Mouse (Mus musculus): ENCODE results near the gene Tnrc18. TPM values are rescaled to one million over a fixed set of nuclear protein-coding genes. Genes with fewer than 3 reads are reported as not detected.

Tnrc18 gene
- polyA plus RNA-seq, 1 experiment from 2014 or later = 44.0 TPM

GRCm38 (mm10) chr5:142826131-142826530 lies 8.7 kb upstream of the Tnrc18 start:
- no peaks in the 10 kb centered on the region for H3K9me3 ChIP-seq (ENCODE audit: control insufficient read depth, low read length)
- 85% methylated on average over 4 of the region's 4 CpGs for WGBS
- DNase-seq (ENCODE audit: low spot score) (no peak), ATAC-seq (ENCODE audit: low FRiP score) (no peak)
- H3K27ac ChIP-seq (ENCODE audit: low read depth, low read length) = no peak overlapping the region
- no peaks in the 10 kb centered on the region for H3K36me3 ChIP-seq (ENCODE audit: control insufficient read depth, insufficient read depth, low read length)
- no peaks in the 10 kb centered on the region for H3K27me3 ChIP-seq (ENCODE audit: control insufficient read depth, insufficient read depth, low read length)
- H3K4me2 ChIP-seq (replicated peaks; ENCODE audit: low read depth, low read length) = no peak overlapping the region
- no peak overlapping the region for H3K4me3 ChIP-seq (ENCODE audit: low read depth, low read length)
- H3K9ac ChIP-seq (ENCODE audit: low read depth, low read length) = no peak overlapping the region
- peaks cover 17% of the 10 kb centered on the region for H3K4me1 ChIP-seq (replicated peaks; ENCODE audit: control insufficient read depth, insufficient read depth, low read length)

- Histone ChIP-seq H3K9me3 (ENCODE audit: control insufficient read depth, low read length) (no peaks in the 10 kb centered on the region), H3K27ac (ENCODE audit: low read depth, low read length) (no peak overlapping the region), H3K27me3 (ENCODE audit: control insufficient read depth, insufficient read depth, low read length) (no peaks in the 10 kb centered on the region), H3K9ac (ENCODE audit: low read depth, low read length) (no peak overlapping the region), H3K36me3 (ENCODE audit: control insufficient read depth, insufficient read depth, low read length) (no peaks in the 10 kb centered on the region), H3K4me3 (ENCODE audit: low read depth, low read length) (no peak overlapping the region), H3K4me1 (replicated peaks; ENCODE audit: control insufficient read depth, insufficient read depth, low read length) (peaks cover 17% of the 10 kb centered on the region), H3K4me2 (replicated peaks; ENCODE audit: low read depth, low read length) (no peak overlapping the region)
- 69% methylated on average over 5 of the region's 5 CpGs for whole genome bisulfite sequencing
- ATAC-seq (ENCODE audit: low FRiP score) (no peak), DNase-seq (ENCODE audit: low spot score) (no peak)
These were observed 8.2 kb upstream of the Tnrc18 start for GRCm38 (mm10) chr5:142825665-142826064.

- no peaks in the 10 kb centered on the region for H3K9me3 ChIP-seq (ENCODE audit: control insufficient read depth, low read length)
- 8% methylated on average over 6 of the region's 6 CpGs for WGBS
- no peak for ATAC-seq (ENCODE audit: low FRiP score)
- peak overlapping the region; percentile 100 for H3K27ac ChIP-seq (ENCODE audit: low read depth, low read length)
- DNase-seq (ENCODE audit: low spot score) = peak; percentile 55
- peak overlapping the region; percentile 99 for H3K9ac ChIP-seq (ENCODE audit: low read depth, low read length)
- peak overlapping the region; percentile 93; the same call in 1 of the 2 replicates for H3K4me2 ChIP-seq (replicated peaks; ENCODE audit: low read depth, low read length)
- H3K4me1 ChIP-seq (replicated peaks; ENCODE audit: control insufficient read depth, insufficient read depth, low read length) = peaks cover 17% of the 10 kb centered on the region
- no peaks in the 10 kb centered on the region for H3K36me3 ChIP-seq (ENCODE audit: control insufficient read depth, insufficient read depth, low read length)
- H3K27me3 ChIP-seq (ENCODE audit: control insufficient read depth, insufficient read depth, low read length) = no peaks in the 10 kb centered on the region
- peak overlapping the region; percentile 99; the same call in 1 of the 2 replicates for H3K4me3 ChIP-seq (ENCODE audit: low read depth, low read length)
These were observed 6.6 kb upstream of the Tnrc18 start for GRCm38 (mm10) chr5:142824091-142824490.

- peak overlapping the region; percentile 99 for H3K9ac ChIP-seq (ENCODE audit: low read depth, low read length)
- no peaks in the 10 kb centered on the region for H3K27me3 ChIP-seq (ENCODE audit: control insufficient read depth, insufficient read depth, low read length)
- peak; percentile 48 for ATAC-seq (ENCODE audit: low FRiP score)
- peak overlapping the region; percentile 93 for H3K4me2 ChIP-seq (replicated peaks; ENCODE audit: low read depth, low read length)
- 5% methylated on average over 31 of the region's 31 CpGs for WGBS
- no peaks in the 10 kb centered on the region for H3K9me3 ChIP-seq (ENCODE audit: control insufficient read depth, low read length)
- H3K27ac ChIP-seq (ENCODE audit: low read depth, low read length) = peak overlapping the region; percentile 100
- peak overlapping the region; percentile 99 for H3K4me3 ChIP-seq (ENCODE audit: low read depth, low read length)
- H3K36me3 ChIP-seq (ENCODE audit: control insufficient read depth, insufficient read depth, low read length) = no peaks in the 10 kb centered on the region
- H3K4me1 ChIP-seq (replicated peaks; ENCODE audit: control insufficient read depth, insufficient read depth, low read length) = peaks cover 17% of the 10 kb centered on the region
- peak; percentile 79 for DNase-seq (ENCODE audit: low spot score)
These were observed 5.9 kb upstream of the Tnrc18 start for GRCm38 (mm10) chr5:142823096-142824062.

GRCm38 (mm10) chr5:142822286-142823095 lies 5.0 kb upstream of the Tnrc18 start:
- WGBS = under 1% methylated on average over 35 of the region's 36 CpGs
- ATAC-seq (ENCODE audit: low FRiP score) = no peak

GRCm38 (mm10) chr5:142821974-142822285 lies 4.5 kb upstream of the Tnrc18 start:
- Histone ChIP-seq H3K9me3 (ENCODE audit: control insufficient read depth, low read length) (no peaks in the 10 kb centered on the region), H3K36me3 (ENCODE audit: control insufficient read depth, insufficient read depth, low read length) (no peaks in the 10 kb centered on the region), H3K4me1 (replicated peaks; ENCODE audit: control insufficient read depth, insufficient read depth, low read length) (peaks cover 17% of the 10 kb centered on the region), H3K27ac (ENCODE audit: low read depth, low read length) (peak overlapping the region; percentile 100), H3K4me2 (replicated peaks; ENCODE audit: low read depth, low read length) (peak overlapping the region; percentile 93), H3K4me3 (ENCODE audit: low read depth, low read length) (peak overlapping the region; percentile 99), H3K27me3 (ENCODE audit: control insufficient read depth, insufficient read depth, low read length) (no peaks in the 10 kb centered on the region), H3K9ac (ENCODE audit: low read depth, low read length) (peak overlapping the region; percentile 99)
- DNase-seq (ENCODE audit: low spot score) (no peak), ATAC-seq (ENCODE audit: low FRiP score) (no peak)
- under 1% methylated on average over 9 of the region's 9 CpGs for WGBS

More at GRCm38 (mm10) chr5:142822286-142823095, 5.0 kb upstream of the Tnrc18 start:
- H3K4me1 ChIP-seq (replicated peaks; ENCODE audit: control insufficient read depth, insufficient read depth, low read length) = peaks cover 17% of the 10 kb centered on the region
- peak overlapping the region; percentile 99 for H3K4me3 ChIP-seq (ENCODE audit: low read depth, low read length)
- DNase-seq (ENCODE audit: low spot score) = peak; percentile 71
- H3K9me3 ChIP-seq (ENCODE audit: control insufficient read depth, low read length) = no peaks in the 10 kb centered on the region
- peak overlapping the region; percentile 99 for H3K9ac ChIP-seq (ENCODE audit: low read depth, low read length)
- H3K4me2 ChIP-seq (replicated peaks; ENCODE audit: low read depth, low read length) = peak overlapping the region; percentile 93
- H3K36me3 ChIP-seq (ENCODE audit: control insufficient read depth, insufficient read depth, low read length) = no peaks in the 10 kb centered on the region
- H3K27ac ChIP-seq (ENCODE audit: low read depth, low read length) = peak overlapping the region; percentile 100
- no peaks in the 10 kb centered on the region for H3K27me3 ChIP-seq (ENCODE audit: control insufficient read depth, insufficient read depth, low read length)

GRCm38 (mm10) chr5:142821266-142821973 lies 4.0 kb upstream of the Tnrc18 start:
- ATAC-seq (ENCODE audit: low FRiP score) (peak; percentile 11; the same call in 1 of the 2 replicates), DNase-seq (ENCODE audit: low spot score) (peak; percentile 87)
- Histone ChIP-seq H3K9me3 (ENCODE audit: control insufficient read depth, low read length) (no peaks in the 10 kb centered on the region), H3K9ac (ENCODE audit: low read depth, low read length) (peak overlapping the region; percentile 99), H3K4me2 (replicated peaks; ENCODE audit: low read depth, low read length) (peak overlapping the region; percentile 93), H3K4me1 (replicated peaks; ENCODE audit: control insufficient read depth, insufficient read depth, low read length) (peaks cover 17% of the 10 kb centered on the region), H3K4me3 (ENCODE audit: low read depth, low read length) (peak overlapping the region; percentile 99), H3K27ac (ENCODE audit: low read depth, low read length) (peak overlapping the region; percentile 100), H3K36me3 (ENCODE audit: control insufficient read depth, insufficient read depth, low read length) (no peaks in the 10 kb centered on the region), H3K27me3 (ENCODE audit: control insufficient read depth, insufficient read depth, low read length) (no peaks in the 10 kb centered on the region)
- WGBS = 0% methylated on average over 36 of the region's 36 CpGs
